Mouse (Mus musculus) MEL (cell line): ENCODE measurements at regions not wholly inside any gene's neighbourhood (a gene's known extent, or its start where the extent isn't known, plus 50 kb on each side); places are given as distances from the start of the nearest gene placed in this dataset.

Source experiments
- DNase-seq: peaks from one replicate; pipeline ENCODE4 v3.0.0; 2011; ENCODE audit warnings: low read depth, low spot score
- H3K27ac ChIP-seq: 2 replicates; pipeline ENCODE4 v1.5.1; 2012; ENCODE audit warnings: low read depth, mild to moderate bottlenecking, control low read depth, low read length, moderate library complexity; ENCODE audit not compliant: control insufficient read depth
- H3K27me3 ChIP-seq, 2 experiments: fragments of 150-350 bp in 1 of 2; sonication (generic) in 1 of 2; 2 replicates each; pipeline ENCODE4 v1.6.1; 2012; ENCODE audit warnings: low read length in 2 of 2, mild to moderate bottlenecking in 2 of 2, improper control_type of control experiment in 1 of 2, moderate library complexity in 1 of 2; ENCODE audit not compliant: insufficient read depth in 2 of 2, control insufficient read depth in 1 of 2
- H3K36me3 ChIP-seq, 2 experiments: 2 replicates each; pipeline ENCODE4 v1.6.1; 2012 to 2014; ENCODE audit warnings: low read length in 2 of 2, improper control_type of control experiment in 1 of 2, inconsistent platforms in 1 of 2, mild to moderate bottlenecking in 1 of 2; ENCODE audit not compliant: insufficient read depth in 2 of 2, control insufficient read depth in 1 of 2
- H3K4me1 ChIP-seq, 2 experiments: fragments of 150-350 bp in 1 of 2; sonication (generic) in 1 of 2; 2 replicates each; pipeline ENCODE4 v1.6.1; 2012; ENCODE audit warnings: low read length in 2 of 2, improper control_type of control experiment in 1 of 2, mild to moderate bottlenecking in 1 of 2; ENCODE audit not compliant: insufficient read depth in 2 of 2, control insufficient read depth in 1 of 2
- H3K4me3 ChIP-seq, 2 experiments: fragments of 150-350 bp in 1 of 2; sonication (generic) in 1 of 2; 2 replicates each; pipeline ENCODE4 v1.5.1; 2012; ENCODE audit warnings: low read depth in 2 of 2, low read length in 2 of 2, mild to moderate bottlenecking in 2 of 2, moderate library complexity in 2 of 2, control low read depth in 1 of 2, improper control_type of control experiment in 1 of 2; ENCODE audit not compliant: control insufficient read depth in 1 of 2, insufficient read depth in 1 of 2
- H3K79me2 ChIP-seq: 2 replicates; pipeline ENCODE4 v1.6.1; 2012; ENCODE audit warnings: mild to moderate bottlenecking, low read length, moderate library complexity; ENCODE audit not compliant: control insufficient read depth, poor library complexity, insufficient read depth
- H3K9ac ChIP-seq: 2 replicates; pipeline ENCODE4 v1.6.1; 2012; ENCODE audit warnings: low read depth, mild to moderate bottlenecking, control low read depth, low read length, moderate library complexity; ENCODE audit not compliant: control insufficient read depth, poor library complexity, severe bottlenecking
- H3K9me3 ChIP-seq: fragments of 150-350 bp; sonication (generic); replicated peaks from 2 replicates; pipeline ENCODE4 v1.6.1; 2012; ENCODE audit warnings: mild to moderate bottlenecking, low read length, improper control_type of control experiment, moderate library complexity; ENCODE audit not compliant: insufficient read depth
- BHLHE40 ChIP-seq: IDR thresholded peaks from 2 replicates; pipeline ENCODE4 v1.6.1; 2012; ENCODE audit warnings: low read depth, mild to moderate bottlenecking, inconsistent platforms, low read length, improper control_type of control experiment, borderline replicate concordance
- CHD1 ChIP-seq: IDR thresholded peaks from 2 replicates; pipeline ENCODE4 v1.6.1; 2012; ENCODE audit warnings: low read depth, mild to moderate bottlenecking, inconsistent platforms, low read length, improper control_type of control experiment
- CTCF ChIP-seq, 3 experiments: IDR thresholded peaks in 2 of 3; conservative IDR thresholded peaks in 1 of 3; 2 replicates each; pipeline ENCODE4 v1.5.1; 2011 to 2012; ENCODE audit warnings: low read length in 3 of 3, low read depth in 2 of 3, mild to moderate bottlenecking in 2 of 3, improper control_type of control experiment in 1 of 3, inconsistent platforms in 1 of 3, mixed read lengths in 1 of 3, moderate library complexity in 1 of 3; ENCODE audit not compliant: control insufficient read depth in 1 of 3, insufficient read depth in 1 of 3, poor library complexity in 1 of 3, severe bottlenecking in 1 of 3
- E2F4 ChIP-seq: IDR thresholded peaks from 2 replicates; pipeline ENCODE4 v1.6.1; 2011; ENCODE audit warnings: low read depth, low read length, improper control_type of control experiment, borderline replicate concordance
- ELF1 ChIP-seq: IDR thresholded peaks from 2 replicates; pipeline ENCODE4 v1.6.1; 2014; ENCODE audit warnings: low read depth, mild to moderate bottlenecking, inconsistent platforms, low read length, improper control_type of control experiment, moderate library complexity
- EP300 ChIP-seq, 2 experiments: IDR thresholded peaks; 2 replicates each; pipeline ENCODE4 v1.6.1; 2011; ENCODE audit warnings: improper control_type of control experiment in 2 of 2, low read length in 2 of 2, low read depth in 1 of 2, mild to moderate bottlenecking in 1 of 2
- ETS1 ChIP-seq: IDR thresholded peaks from 2 replicates; pipeline ENCODE4 v1.6.1; 2012; ENCODE audit warnings: low read depth, mild to moderate bottlenecking, inconsistent platforms, low read length, improper control_type of control experiment, moderate library complexity
- GABPA ChIP-seq: IDR thresholded peaks from 2 replicates; pipeline ENCODE4 v1.6.1; 2012; ENCODE audit warnings: low read depth, mild to moderate bottlenecking, inconsistent platforms, low read length, improper control_type of control experiment, moderate library complexity
- KAT2A ChIP-seq: conservative IDR thresholded peaks from 2 replicates; pipeline ENCODE4 v1.6.1; 2012; ENCODE audit warnings: low read depth, low read length, improper control_type of control experiment, inconsistent platforms
- MAFK ChIP-seq: IDR thresholded peaks from 2 replicates; pipeline ENCODE4 v1.6.1; 2011; ENCODE audit warnings: low read depth, mild to moderate bottlenecking, low read length, improper control_type of control experiment, borderline replicate concordance
- MAZ ChIP-seq: IDR thresholded peaks from 2 replicates; pipeline ENCODE4 v1.6.1; 2012; ENCODE audit warnings: low read depth, mild to moderate bottlenecking, inconsistent platforms, low read length, improper control_type of control experiment
- MEF2A ChIP-seq: IDR thresholded peaks from 2 replicates; pipeline ENCODE4 v1.6.1; 2014; ENCODE audit warnings: low read depth, mild to moderate bottlenecking, inconsistent platforms, low read length, improper control_type of control experiment; ENCODE audit not compliant: poor library complexity, insufficient replicate concordance, severe bottlenecking; ENCODE audit errors: extremely low read depth
- MXI1 ChIP-seq: IDR thresholded peaks from 2 replicates; pipeline ENCODE4 v1.6.1; 2011; ENCODE audit warnings: mild to moderate bottlenecking, low read depth, low read length, improper control_type of control experiment
- MYC ChIP-seq: IDR thresholded peaks from 2 replicates; pipeline ENCODE4 v1.6.1; 2011; ENCODE audit warnings: low read depth, mild to moderate bottlenecking, low read length, improper control_type of control experiment, moderate library complexity
- NELFE ChIP-seq: IDR thresholded peaks from 2 replicates; pipeline ENCODE4 v1.6.1; 2011; ENCODE audit warnings: low read depth, low read length, improper control_type of control experiment
- NRF1 ChIP-seq: IDR thresholded peaks from 2 replicates; pipeline ENCODE4 v1.6.1; 2014; ENCODE audit warnings: low read depth, mild to moderate bottlenecking, inconsistent platforms, low read length, improper control_type of control experiment, moderate library complexity; ENCODE audit not compliant: poor library complexity, insufficient read depth, severe bottlenecking
- SMC3 ChIP-seq: IDR thresholded peaks from 2 replicates; pipeline ENCODE4 v1.6.1; 2011; ENCODE audit warnings: low read depth, low read length, improper control_type of control experiment
- TBP ChIP-seq: IDR thresholded peaks from 2 replicates; pipeline ENCODE4 v1.8.0; 2011; ENCODE audit warnings: low read depth, low read length, improper control_type of control experiment
- TCF12 ChIP-seq: IDR thresholded peaks from 2 replicates; pipeline ENCODE4 v1.6.1; 2014; ENCODE audit warnings: low read depth, mild to moderate bottlenecking, inconsistent platforms, low read length, improper control_type of control experiment, moderate library complexity
- UBTF ChIP-seq: IDR thresholded peaks from 2 replicates; pipeline ENCODE4 v1.6.1; 2012; ENCODE audit warnings: low read depth, mild to moderate bottlenecking, inconsistent platforms, low read length, improper control_type of control experiment, moderate library complexity, borderline replicate concordance; ENCODE audit not compliant: insufficient read depth
- ZC3H11A ChIP-seq: IDR thresholded peaks from 2 replicates; pipeline ENCODE4 v1.6.1; 2012; ENCODE audit warnings: low read depth, mild to moderate bottlenecking, inconsistent platforms, low read length, improper control_type of control experiment
- ZKSCAN1 ChIP-seq: IDR thresholded peaks from 2 replicates; pipeline ENCODE4 v1.6.1; 2012; ENCODE audit warnings: low read depth, mild to moderate bottlenecking, inconsistent platforms, low read length, improper control_type of control experiment, moderate library complexity
- ZNF384 ChIP-seq: IDR thresholded peaks from 2 replicates; pipeline ENCODE4 v1.6.1; 2012; ENCODE audit warnings: low read depth, mild to moderate bottlenecking, inconsistent platforms, low read length, improper control_type of control experiment

GRCm38 (mm10) chr10:43775807-43776206 lies 125.7 kb downstream of the Qrsl1 start:
- no peaks in the 10 kb centered on the region for H3K9me3 ChIP-seq
- DNase-seq: no peak
- 0 out of 4 replicates have a peak, but pooled peaks cover 0 to 2% of the 10 kb centered on the region in 2 experiments for H3K4me1 ChIP-seq
- H3K4me3 ChIP-seq: no peak overlapping the region
- H3K36me3 ChIP-seq: peaks cover 0 to 2% of the 10 kb centered on the region in 2 experiments; a peak in 1 of 4 replicates
- H3K9ac ChIP-seq: no peak overlapping the region
- H3K79me2 ChIP-seq: no peaks in the 10 kb centered on the region
- no peak overlapping the region for H3K27ac ChIP-seq
- TF ChIP-seq BHLHE40 (no peak), GABPA (no peak), MYC (no peak), KAT2A (no peak), E2F4 (no peak), ZKSCAN1 (no peak), ETS1 (no peak), SMC3 (no peak)
- no peaks in the 10 kb centered on the region for H3K27me3 ChIP-seq

DNA sequence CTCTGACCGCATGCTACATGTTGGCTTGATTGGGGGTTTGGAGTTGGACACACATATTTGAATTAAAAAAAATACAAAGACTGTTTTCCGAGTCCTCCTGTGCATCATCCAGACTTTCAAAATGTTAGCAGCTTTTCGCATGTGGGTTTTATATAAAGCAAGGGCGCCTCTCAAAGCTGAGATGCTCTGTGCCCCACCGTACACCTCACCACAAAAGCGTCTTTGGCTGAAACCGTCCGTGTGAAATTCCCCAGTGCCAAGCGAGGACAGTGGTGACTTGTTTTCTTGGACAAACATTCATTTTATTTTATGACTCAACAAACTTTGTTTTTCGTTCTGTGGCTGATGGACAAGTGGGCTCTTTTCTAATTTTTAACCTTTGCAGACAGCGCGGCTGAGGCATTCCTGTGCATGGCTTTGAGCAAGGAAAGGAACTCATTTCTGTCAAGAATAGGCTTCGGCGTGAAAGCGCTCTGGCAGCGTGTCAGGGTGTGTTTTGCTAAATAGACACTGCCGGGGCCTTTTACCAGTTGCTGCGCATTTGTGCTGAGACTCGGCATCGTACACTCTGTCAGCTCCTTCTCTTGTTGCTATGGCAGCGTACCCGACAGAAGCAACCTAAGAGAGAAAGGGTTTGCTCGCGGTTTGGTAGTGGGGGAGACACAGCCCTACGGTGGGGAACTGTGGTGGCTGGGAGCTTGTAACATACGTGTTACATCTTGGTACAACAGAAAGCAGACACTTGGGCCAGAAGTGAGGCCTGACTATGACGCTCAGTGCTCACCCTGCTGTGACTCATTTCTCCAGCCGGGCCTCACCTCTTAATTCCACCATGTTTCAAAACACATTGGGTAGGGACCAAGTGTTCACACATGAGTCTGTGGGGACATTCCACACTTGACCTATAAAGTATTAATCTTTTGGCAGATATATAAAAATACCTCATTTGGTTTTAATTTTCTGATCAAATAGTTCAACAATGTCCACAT lies 123.6 kb downstream of the Qrsl1 start:
- peaks cover 0 to 2% of the 10 kb centered on the region in 2 experiments; a peak in 1 of 4 replicates for H3K36me3 ChIP-seq
- DNase-seq: no peak

GRCm38 (mm10) chr10:43780571-43780970 lies 121.0 kb downstream of the Qrsl1 start:
- no peak for TF ChIP-seq CHD1
- no peak for TF ChIP-seq MAFK
- no peak for TF ChIP-seq UBTF
- no peak for TF ChIP-seq ZNF384
- TF ChIP-seq MAZ: no peak
- no peak for TF ChIP-seq CTCF (IDR thresholded peaks at IDR 0.05 in 2 of 3, conservative IDR thresholded peaks at IDR 0.05 in 1 of 3; ENCODE audit: control insufficient read depth in 1 of 3, insufficient read depth in 1 of 3, low read depth in 2 of 3, low read length in 3 of 3, poor library complexity in 1 of 3, severe bottlenecking in 1 of 3)
- no peak for TF ChIP-seq MEF2A
- TF ChIP-seq TBP: no peak
- no peak for TF ChIP-seq KAT2A
- no peak for TF ChIP-seq EP300 (IDR thresholded peaks at IDR 0.05; ENCODE audit: low read depth in 1 of 2, low read length in 2 of 2)
- TF ChIP-seq MYC: no peak
- no peak for TF ChIP-seq MXI1
- no peak for TF ChIP-seq ZC3H11A
- TF ChIP-seq, all 39 proteins: peak for 0
- H3K36me3 ChIP-seq: no peaks in the 10 kb centered on the region

More for the DNA sequence above, 123.6 kb downstream of the Qrsl1 start:
- Histone ChIP-seq H3K9me3 (no peaks in the 10 kb centered on the region), H3K27me3 (no peaks in the 10 kb centered on the region), H3K9ac (no peak overlapping the region), H3K79me2 (no peaks in the 10 kb centered on the region), H3K4me3 (no peak overlapping the region), H3K27ac (no peak overlapping the region), H3K4me1 (0 out of 4 replicates have a peak, but pooled peaks cover 0 to 2% of the 10 kb centered on the region in 2 experiments)
- TF ChIP-seq ELF1: no peak
- TF ChIP-seq EP300 (IDR thresholded peaks at IDR 0.05; ENCODE audit: low read depth in 1 of 2, low read length in 2 of 2): no peak
- no peak for TF ChIP-seq NRF1
- TF ChIP-seq TCF12: no peak
- TF ChIP-seq MEF2A: no peak
- no peak for TF ChIP-seq ZNF384
- TF ChIP-seq NELFE: no peak
- TF ChIP-seq, all 39 proteins: peak for 0

More at GRCm38 (mm10) chr10:43780571-43780970, 121.0 kb downstream of the Qrsl1 start:
- no peaks in the 10 kb centered on the region for H3K27me3 ChIP-seq
- no peak overlapping the region for H3K9ac ChIP-seq
- no peaks in the 10 kb centered on the region for H3K4me1 ChIP-seq
- no peak overlapping the region for H3K27ac ChIP-seq
- H3K4me3 ChIP-seq: no peak overlapping the region
- no peaks in the 10 kb centered on the region for H3K9me3 ChIP-seq
- DNase-seq: no peak
- no peaks in the 10 kb centered on the region for H3K79me2 ChIP-seq
